Mouse (Mus musculus): ENCODE measurements around the gene Eps15l1.

DNA sequence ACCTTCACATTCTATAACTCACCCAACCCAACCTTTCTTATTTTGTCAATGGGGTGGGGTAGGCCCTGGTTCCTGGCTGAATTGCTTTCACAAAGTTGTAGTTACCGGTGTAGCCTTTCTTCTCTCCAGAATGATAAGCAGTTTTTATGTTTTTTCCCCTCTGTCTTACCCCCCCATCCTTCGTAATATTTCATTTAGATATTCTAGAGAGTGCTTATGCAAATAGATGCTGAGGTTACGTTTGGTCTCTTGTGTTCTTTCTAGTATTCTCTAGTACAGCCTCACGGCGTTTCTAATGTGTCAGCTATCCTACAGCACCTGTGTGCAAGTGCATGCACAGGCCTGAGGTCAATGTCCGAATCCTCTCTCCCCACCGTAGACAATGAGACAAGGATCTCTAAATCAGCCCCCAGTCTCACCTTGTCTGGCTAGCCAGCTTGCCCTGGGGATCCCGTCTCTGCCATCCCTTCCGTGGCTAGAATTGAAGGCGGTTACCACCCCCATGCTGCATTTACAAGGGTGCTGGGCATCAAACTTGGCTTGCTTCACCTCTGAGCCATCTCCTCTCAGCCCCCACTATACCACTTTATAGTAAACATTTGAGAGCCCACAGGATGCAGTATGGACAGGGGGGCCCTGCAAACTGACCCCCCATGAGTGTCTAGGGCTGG is 97.1 kb downstream of the Eps15l1 start:
- no peak for TF ChIP-seq CTCF (IDR thresholded peaks at IDR 0.05; ENCODE audit: low read depth)
- no peak for TF ChIP-seq EP300 (optimal IDR thresholded peaks at IDR 0.05)
